Mouse (Mus musculus) embryonic fibroblast, embryonic 13.5 days (primary cell): ENCODE data around the gene A130010J15Rik. TPM values are rescaled to one million over a fixed set of nuclear protein-coding genes. Genes with fewer than 3 reads are reported as not detected.

Source experiments
- H3K27ac ChIP-seq: 2 replicates; pipeline ENCODE4 v1.5.1; 2012; ENCODE audit warnings: low read length, control low read depth, inconsistent platforms; ENCODE audit not compliant: insufficient read depth
- H3K4me1 ChIP-seq: 2 replicates; pipeline ENCODE4 v1.6.1; 2011; ENCODE audit warnings: low read length; ENCODE audit not compliant: control insufficient read depth, insufficient read depth
- H3K4me3 ChIP-seq: 2 replicates; pipeline ENCODE4 v1.5.1; 2011; ENCODE audit warnings: mild to moderate bottlenecking, control low read depth, low read length; ENCODE audit not compliant: insufficient read depth
- CTCF ChIP-seq: IDR thresholded peaks from 2 replicates; pipeline ENCODE4 v1.5.1; 2011; ENCODE audit warnings: mild to moderate bottlenecking, control low read depth, low read length, moderate library complexity, borderline replicate concordance; ENCODE audit not compliant: insufficient read depth
- POLR2A ChIP-seq: IDR thresholded peaks from 2 replicates; pipeline ENCODE4 v1.6.1; 2011; ENCODE audit warnings: low read depth, mild to moderate bottlenecking, control low read depth, low read length, moderate library complexity
- polyA plus RNA-seq: library from polyadenylated mRNA; stranded (reverse); fragments of >200 nt; gene quantifications from 2 replicates; pipeline ENCODE4 v1.2.4, GENCODE M21; 2011; ENCODE audit warnings: low read depth; ENCODE audit not compliant: missing spikeins, insufficient read length

The A130010J15Rik gene
- 5.4 and 10.7 TPM in 2 replicates for polyA plus RNA-seq

DNA sequence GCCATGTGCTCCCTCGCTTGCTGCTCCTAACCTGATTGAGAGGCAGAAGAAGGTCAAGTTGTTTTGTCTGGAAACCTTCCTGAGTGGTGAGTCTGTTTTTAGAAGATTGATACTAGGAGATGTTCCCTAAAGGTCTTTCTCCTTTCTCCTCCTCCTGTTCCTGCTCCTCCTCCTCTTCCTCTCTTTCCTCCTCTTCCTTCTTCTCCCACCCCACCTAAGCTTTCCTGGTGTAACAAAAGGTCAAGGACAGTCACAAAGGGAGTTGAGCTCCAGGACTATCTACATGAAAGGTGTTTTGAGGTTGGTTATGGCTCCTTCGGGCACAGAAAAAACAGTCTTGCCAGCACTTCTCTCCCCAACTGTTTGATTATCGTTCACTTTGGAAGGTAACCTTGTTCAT is at the start of gene A130010J15Rik:
Gene A130010J15Rik (plus strand): TSS at position 301 of the 400 bp plus-strand sequence.
- no peak within 1 kb of the TSS for H3K4me3 ChIP-seq
- H3K27ac ChIP-seq: no peak within 1 kb of the TSS
- no peaks in the 10 kb centered on the region for H3K4me1 ChIP-seq
- TF ChIP-seq POLR2A (no peak), CTCF (no peak)

DNA sequence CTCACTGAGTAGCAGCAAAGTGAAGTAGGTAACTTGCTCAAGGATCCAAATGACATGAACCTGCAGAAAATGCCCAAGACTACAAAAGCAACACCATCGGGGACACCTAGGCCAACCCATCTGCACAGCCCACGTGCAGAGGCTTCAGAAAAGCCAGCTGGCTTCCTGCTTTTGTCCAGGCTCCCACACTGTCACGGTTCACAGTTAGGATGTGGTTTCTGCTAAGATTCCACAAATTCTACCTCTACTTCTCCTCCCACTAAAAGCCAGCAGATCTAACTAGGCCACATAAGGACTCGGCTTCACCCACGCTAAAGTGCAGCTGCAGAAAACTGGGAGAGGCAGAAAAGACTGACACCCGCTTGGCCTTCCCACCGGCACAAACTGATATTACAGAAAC is 45.1 kb upstream of the A130010J15Rik start:
- Histone ChIP-seq H3K4me3 (no peak overlapping the region), H3K27ac (no peak overlapping the region), H3K4me1 (no peaks in the 10 kb centered on the region; the same call in 1 of the 2 replicates)
- TF ChIP-seq POLR2A (no peak), CTCF (no peak)

DNA sequence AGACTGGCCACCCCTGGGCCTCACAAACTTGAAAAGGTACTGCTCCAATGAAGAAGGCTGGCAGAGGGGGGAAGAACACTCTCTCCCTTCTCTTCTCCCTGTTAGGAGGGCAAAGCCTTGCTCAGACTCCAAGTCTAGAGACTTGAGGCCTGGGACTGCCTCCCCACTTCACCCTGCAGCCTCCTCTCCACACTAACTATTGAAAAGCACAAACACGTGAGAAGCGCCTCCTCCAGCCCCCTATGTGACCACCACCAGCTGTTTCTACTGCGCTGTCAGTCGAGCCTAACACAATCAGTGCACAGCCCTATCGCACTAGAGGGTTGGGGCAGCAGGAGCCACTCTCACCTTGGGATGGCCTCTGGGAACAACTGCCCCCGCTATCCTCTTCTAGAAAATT is 44.6 kb upstream of the A130010J15Rik start:
- TF ChIP-seq CTCF (no peak), POLR2A (no peak)

DNA sequence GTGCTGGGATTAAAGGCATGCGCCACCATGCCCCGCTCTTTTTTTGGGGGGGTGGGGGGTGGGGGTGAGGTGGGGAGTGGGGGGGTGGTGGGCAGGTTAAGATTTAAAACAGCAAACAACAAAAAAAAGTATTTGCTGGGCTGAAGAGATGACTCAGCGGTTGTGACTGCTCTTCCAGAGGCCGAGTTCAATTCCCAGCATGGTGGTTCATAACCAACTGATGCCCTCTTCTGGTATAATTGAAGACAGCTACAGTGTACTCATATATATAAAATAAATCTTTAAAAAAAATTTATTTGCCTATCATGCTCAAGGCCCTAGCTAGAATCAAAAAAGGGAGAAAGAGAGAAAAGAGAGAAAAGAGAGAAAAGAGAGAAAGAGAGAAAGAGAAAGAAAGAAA is 42.0 kb upstream of the A130010J15Rik start:
- Histone ChIP-seq H3K4me1 (peaks cover 2% of the 10 kb centered on the region), H3K4me3 (no peak overlapping the region), H3K27ac (no peak overlapping the region)
- no peak for TF ChIP-seq CTCF
- TF ChIP-seq POLR2A: no peak

More for the DNA sequence above, 44.6 kb upstream of the A130010J15Rik start:
- H3K4me3 ChIP-seq: no peak overlapping the region
- H3K4me1 ChIP-seq: no peaks in the 10 kb centered on the region; the same call in 1 of the 2 replicates
- H3K27ac ChIP-seq: no peak overlapping the region

DNA sequence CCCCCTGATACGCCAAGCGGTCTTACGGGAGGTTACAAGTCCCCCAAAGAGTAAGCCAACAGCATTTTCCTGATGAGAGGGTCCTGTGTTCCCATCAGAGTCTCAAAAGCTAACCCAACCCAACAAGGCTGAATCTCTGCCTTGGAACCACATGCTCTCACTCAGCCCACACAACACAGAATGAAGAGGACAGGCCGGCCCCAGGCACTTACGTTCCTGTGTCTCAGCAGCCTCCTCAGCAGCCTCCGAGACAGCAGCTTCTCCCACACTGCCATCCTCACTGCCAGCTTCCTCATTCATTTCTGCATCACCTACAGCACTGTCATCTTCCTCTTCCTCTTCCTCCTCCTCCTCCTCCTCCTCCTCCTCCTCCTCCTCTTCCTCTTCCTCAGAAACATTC is 39.8 kb upstream of the A130010J15Rik start:
- Histone ChIP-seq H3K27ac (no peak overlapping the region), H3K4me1 (peaks cover 2% of the 10 kb centered on the region), H3K4me3 (no peak overlapping the region)
- TF ChIP-seq POLR2A: no peak
- no peak for TF ChIP-seq CTCF

DNA sequence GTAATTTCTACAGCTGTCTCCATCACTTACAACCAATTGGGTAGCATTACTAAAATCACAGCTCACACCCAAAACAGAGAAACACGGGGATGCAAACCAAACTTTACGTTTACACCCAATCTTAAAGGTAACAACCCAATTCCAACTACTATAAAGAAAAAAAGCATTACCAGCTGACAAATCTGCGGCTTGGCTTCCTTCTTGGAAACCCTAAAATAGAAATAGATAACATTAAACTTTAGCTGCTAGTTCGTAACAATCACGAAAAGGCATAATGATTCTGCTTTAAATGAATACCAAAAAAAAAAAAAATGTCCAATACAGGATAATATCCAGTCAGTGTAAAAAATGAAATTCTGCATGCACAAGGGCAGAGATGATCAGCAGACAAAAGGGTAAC is 38.5 kb upstream of the A130010J15Rik start:
- Histone ChIP-seq H3K4me1 (peaks cover 2% of the 10 kb centered on the region), H3K27ac (no peak overlapping the region)
- TF ChIP-seq POLR2A (no peak), CTCF (no peak)

DNA sequence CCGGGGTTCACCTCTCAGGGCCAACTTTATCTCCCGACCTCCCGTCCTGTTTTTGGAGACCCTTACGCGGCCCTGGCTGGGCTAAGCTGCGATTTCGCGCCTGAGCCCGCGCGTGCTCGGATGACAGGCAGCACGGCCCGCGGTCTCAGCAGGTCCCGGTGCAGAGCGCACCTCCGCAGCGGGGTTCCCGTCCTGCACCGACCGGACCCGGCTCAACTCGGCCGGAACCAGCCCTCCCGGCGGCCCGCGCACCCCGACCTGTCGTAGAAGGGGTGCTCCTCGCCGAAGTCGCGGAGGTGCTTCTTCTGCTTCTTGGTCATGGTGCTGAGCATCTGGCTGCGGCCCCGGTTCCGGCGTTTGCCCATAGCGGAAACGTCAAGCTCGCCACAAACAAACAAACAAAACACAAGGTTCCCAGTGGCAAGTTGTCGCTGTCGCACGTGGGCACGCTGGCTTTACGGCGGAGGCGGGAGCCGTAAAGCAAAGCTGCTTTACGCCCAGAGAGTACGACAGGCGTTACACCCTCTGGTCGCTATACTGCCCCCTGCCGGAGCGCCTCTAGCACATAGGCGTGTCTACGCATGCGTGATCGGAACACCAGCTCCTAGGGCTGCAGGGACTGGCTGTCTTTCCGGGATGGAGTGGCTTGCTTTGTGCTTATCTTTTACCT is 37.9 kb upstream of the A130010J15Rik start, which contains the start of gene Diexf:
Gene Diexf (minus strand): TSS at position 487 of the 670 bp plus-strand sequence.
- TF ChIP-seq CTCF (peak; percentile 86), POLR2A (peak; percentile 92)
- Histone ChIP-seq H3K27ac (no peak within 1 kb of the TSS; the same call in 1 of the 2 replicates), H3K4me1 (peaks cover 2% of the 10 kb centered on the region; the same call in 1 of the 2 replicates), H3K4me3 (peak within 1 kb of the TSS; percentile 77)

More for the DNA sequence above, 38.5 kb upstream of the A130010J15Rik start:
- peak overlapping the region; percentile 77 for H3K4me3 ChIP-seq

DNA sequence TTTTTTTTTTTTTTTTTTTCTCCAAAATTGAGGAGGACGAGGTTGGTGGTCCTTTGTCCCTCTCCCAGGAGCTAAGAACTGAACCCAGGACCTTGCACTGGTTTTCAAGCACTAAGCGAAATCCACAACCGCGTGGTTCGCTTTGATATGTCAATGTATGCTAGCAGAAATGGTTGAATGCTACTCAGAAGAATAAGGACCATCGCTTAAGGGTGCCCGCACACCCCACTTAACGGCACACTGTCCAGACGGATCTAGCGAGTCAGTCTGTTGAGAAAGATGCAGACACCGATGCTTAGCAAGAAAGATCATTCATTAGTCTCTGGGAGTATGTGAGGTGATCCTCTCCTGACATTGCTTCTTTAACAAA is 37.4 kb upstream of the A130010J15Rik start:
- Histone ChIP-seq H3K27ac (no peak overlapping the region; the same call in 1 of the 2 replicates), H3K4me3 (peak overlapping the region; percentile 14; the same call in 1 of the 2 replicates), H3K4me1 (peaks cover 2% of the 10 kb centered on the region; the same call in 1 of the 2 replicates)
- no peak for TF ChIP-seq CTCF
- no peak for TF ChIP-seq POLR2A

DNA sequence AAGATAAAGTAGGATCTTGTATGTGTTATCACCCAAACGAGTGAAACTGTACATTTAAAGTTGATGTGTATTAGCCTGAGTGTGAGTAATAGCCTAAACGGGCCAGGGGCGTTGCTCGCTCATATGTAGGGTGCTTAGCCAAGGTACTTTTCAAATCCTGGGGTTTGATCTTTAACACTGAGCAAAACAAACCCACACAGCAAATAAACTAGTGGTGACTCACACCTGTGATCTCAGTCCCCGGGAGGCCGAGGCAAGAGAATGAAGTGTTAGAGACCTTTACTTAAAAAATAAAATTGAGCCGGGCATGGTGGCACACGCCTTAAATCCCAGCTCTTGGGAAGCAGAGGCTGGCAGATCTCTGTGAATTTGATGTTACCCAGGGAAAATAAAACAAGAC is 37.0 kb upstream of the A130010J15Rik start:
- Histone ChIP-seq H3K27ac (no peak overlapping the region; the same call in 1 of the 2 replicates), H3K4me3 (no peak overlapping the region)
- no peak for TF ChIP-seq CTCF
- no peak for TF ChIP-seq POLR2A

DNA sequence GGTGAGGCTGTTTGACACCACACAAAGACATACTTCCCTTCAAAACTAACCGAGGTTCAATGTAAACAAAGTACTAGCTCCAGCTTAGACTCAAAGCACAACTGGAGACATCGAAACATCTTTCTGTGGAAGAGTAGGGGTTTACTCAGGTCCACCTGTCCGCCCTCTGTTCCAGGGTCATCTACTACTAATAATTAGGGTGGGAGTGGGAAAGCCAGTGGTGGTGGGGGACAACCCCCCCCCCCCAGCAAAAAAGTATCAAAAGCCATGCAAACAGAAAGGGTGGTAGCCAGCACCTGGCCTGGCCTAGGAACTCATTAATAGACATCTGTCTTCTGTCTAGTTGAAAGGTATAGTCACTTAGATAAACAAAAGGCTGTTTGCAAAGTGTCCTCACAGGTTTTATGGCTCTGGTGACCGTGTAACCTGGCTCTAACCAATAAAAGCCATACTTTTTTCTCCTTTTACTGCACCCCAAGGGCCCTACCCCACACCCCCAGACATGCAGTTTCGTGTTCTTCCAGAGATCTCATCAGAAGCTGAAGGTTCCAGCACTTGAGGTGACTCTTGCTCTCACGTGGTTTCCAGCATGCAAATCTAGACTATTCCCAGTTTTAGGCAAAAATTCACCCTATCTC is 36.4 kb upstream of the A130010J15Rik start:
- H3K4me3 ChIP-seq: no peak overlapping the region
- peaks cover 2% of the 10 kb centered on the region; the same call in 1 of the 2 replicates for H3K4me1 ChIP-seq
- TF ChIP-seq POLR2A: no peak
- no peak for TF ChIP-seq CTCF
- H3K27ac ChIP-seq: no peak overlapping the region

More for the DNA sequence above, 37.0 kb upstream of the A130010J15Rik start:
- H3K4me1 ChIP-seq: peaks cover 2% of the 10 kb centered on the region; the same call in 1 of the 2 replicates
